ENCODE assay signal across 10 mouse cellular contexts in the genomic region with DNA sequence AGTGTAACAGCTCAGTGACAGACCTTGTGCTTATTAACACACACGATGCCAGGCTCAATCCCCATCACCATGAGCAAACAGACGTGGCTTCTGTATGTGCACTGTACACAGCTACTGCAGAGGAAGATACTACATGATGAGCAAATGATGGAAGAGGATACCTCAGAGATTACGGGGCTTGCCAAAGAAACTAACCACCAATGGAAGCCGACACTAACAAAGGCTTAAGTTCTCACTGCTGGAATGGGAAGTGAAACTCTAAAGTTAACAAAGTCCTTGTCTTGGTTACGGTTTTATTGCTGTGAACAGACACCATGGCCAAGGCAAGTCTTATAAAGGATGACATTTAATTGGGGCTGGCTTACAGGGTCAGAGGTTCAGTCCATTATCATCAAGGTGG.
"Had no signal": no experiment of that assay in that cellular context is flagged by ENCODE, and none has a peak within 500 bp of the region (broad histone marks: within the 10 kb centered on the region; RNA-seq: fewer than 3 reads in every experiment).

No protein-coding gene starts in this region.

- H3K27me3 ChIP-seq: liver, embryonic 15.5 days; neural tube, embryonic 13.5 days had no signal

- DNase-seq: kidney, adult 8-10 months; kidney, postnatal 25 days; lung, adult 2 months; midbrain, embryonic 14.5 days; right cerebral cortex, postnatal 25 days; thymus, postnatal 4 days had no signal

- ATAC-seq: intestine, postnatal 0 days; lung, postnatal 0 days had no signal
